Mouse (Mus musculus) kidney, adult 11 months (tissue): ENCODE data around the gene Umad1.

Experiments
- DNase-seq: peaks from one replicate; pipeline ENCODE4 v3.0.0; 2022

Umad1 gene

GRCm38 (mm10) chr6:8486391-8487043 is 227.4 kb downstream of the Umad1 start:
- no peak for DNase-seq

- no peak for DNase-seq
Measured at GRCm38 (mm10) chr6:8487044-8487853, 228.2 kb downstream of the Umad1 start.

DNA sequence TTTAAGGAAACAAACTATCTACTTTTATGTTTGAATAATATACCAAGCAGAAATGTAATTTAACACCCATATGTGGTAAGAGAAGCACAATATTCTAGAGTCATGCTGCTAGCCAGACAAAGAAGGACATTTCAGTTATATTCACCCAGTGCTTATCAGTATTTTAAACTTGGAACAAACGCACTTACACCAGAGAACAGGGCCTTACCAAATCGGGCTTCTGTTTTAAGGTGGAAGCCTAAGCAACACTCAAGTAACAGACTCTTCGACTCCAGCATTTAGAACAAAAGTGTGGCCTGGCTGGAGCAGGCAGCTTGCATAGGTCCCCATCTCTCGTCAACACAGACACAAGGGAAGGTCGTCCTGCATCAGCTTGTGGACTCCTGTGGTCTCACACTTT is 229.2 kb downstream of the Umad1 start:
- no peak for DNase-seq

GRCm38 (mm10) chr6:8489266-8489665 is 230.2 kb downstream of the Umad1 start:
- no peak for DNase-seq

DNA sequence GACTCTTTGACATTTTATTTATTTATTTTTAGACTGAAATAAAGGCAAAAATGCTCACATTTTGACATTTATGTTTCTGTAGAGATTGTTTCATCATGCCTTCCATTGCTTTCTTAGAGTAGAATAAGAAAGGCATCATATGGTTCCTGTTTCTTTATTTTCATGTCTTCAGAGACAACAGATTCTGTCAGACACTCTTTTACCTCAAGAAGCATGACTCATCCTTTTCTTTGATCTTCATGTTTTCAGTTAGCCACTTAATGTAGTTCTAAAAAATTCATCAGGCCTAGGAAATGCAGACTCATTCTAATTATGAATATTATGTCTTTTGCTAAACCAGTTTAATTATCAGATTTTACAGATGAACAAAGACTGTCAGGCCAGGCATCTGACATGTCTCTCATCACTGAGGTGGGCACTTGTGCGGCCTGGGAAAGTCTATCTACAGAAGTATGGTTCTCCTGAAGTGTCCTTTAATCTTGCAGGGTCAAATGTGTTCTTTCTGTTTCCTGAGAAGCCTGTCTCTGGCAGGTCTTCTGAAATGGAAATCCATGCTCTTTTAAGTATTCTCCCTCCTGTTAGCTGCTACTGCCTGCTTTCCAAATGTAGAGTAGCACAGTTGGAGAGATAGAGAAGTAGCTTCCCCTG is 231.0 kb downstream of the Umad1 start:
- DNase-seq, result no peak

DNA sequence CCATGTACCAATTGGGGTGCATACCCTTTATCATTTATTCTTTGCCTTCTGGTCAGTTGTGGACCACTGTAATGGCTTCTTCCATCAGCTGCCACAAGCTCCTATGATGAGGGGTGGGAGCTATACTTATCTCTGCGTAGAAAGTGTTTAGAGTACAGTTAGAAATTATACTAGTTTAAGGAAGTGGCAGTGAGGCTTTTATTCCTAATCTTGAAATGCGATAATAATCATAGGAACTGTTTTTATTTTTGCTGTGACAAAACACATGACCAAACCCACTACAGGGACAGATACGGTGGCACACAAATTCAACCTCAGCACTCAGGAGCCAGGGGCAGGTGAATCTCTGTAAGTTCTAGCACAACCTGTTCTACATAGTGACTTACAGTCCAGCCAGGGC is 233.2 kb downstream of the Umad1 start:
- DNase-seq, result no peak

- no peak for DNase-seq
Measured at GRCm38 (mm10) chr6:8495109-8495826, 236.2 kb downstream of the Umad1 start.

DNA sequence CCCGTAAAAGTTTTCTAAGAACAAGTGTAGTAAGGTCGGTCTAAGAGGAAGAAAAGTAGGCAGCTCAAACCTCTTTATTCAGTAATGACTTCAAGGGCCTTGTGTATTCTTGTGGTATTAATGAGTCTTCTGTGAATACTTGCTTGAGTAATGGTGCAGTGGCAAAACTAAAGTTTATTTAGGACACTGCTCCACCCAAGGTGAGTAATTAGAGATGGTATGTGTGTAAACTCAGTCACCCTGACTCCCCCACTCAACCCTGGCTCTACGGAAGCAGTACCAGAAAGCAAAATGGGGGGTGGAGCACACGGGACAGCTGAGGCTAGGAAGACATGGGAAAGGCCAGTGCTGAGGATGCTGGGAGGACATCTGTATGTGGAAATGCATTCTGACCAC is 236.7 kb downstream of the Umad1 start:
- no peak for DNase-seq

DNA sequence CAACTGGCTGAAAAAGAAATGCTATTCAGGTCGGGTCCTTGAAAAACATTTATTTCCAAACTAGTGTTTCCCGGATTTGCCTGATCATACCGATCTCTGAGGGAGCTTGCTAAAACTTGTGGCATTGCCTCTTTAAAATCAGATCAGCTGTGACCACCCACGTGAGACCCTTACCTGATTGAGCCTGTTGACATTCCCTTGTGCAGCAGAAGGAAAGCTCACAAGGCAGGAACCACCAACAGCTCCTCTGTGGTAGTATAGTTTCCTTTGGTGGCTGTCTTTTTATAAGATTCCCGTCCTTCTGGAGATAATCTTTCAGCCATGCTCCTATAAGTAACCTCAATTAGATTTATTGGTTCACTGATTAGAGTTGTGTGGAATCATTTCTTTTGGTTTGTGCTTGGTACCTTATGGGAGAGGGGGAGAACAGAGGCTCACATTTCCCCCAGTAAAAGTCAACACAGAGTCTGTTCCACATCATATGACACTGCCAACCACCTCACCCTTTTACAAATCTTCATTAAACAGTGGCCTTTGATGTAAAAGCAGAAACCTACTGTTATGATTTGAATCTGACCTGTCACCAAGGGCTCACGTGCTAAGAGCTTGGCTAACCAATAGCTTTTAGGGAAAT is 238.3 kb downstream of the Umad1 start:
- DNase-seq, result no peak

GRCm38 (mm10) chr6:8497868-8498257 is 238.8 kb downstream of the Umad1 start:
- DNase-seq, result no peak

GRCm38 (mm10) chr6:8498961-8499360 is 239.9 kb downstream of the Umad1 start:
- no peak for DNase-seq

DNA sequence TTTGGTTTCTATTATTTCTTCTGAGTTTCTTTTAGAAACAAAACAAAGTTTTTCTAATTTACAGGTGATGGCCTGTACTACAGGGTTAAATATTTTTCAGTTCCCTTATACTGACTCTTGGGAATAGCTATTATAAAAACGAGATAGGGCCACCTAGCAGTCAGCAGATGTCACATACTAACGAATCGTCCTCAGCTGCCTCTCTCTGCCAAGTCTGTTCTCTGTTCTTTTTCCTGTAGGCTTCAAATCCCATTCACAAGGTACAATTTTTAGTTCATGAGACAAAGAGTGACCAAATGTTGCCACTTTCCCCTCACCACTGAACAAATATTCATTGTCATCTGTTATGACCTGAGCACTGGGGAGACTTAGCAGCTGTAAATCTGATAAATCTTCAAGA is 244.9 kb downstream of the Umad1 start:
- no peak for DNase-seq

GRCm38 (mm10) chr6:8504521-8505228 is 245.6 kb downstream of the Umad1 start:
- no peak for DNase-seq

DNA sequence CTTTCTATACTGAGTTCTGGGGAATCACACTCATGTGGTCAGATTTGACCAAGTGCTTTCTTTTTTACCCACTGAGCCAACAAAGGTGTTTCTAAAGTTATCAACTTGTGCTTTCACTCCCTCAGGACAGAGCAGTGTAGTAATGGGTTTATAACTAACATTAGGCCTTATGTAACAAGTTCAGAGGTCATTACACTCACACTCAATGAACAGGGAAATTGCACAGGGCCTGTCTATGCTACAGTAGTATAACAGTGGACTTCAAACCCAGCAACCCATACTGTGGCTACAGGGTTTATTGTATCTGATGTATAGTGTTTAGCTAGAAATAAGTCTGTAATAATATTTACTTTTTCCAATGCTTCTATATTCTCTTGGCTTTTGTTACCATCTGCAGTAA is 247.5 kb downstream of the Umad1 start:
- DNase-seq, result no peak
